Mouse (Mus musculus) MEL (cell line): ENCODE measurements at regions not wholly inside any gene's neighbourhood (a gene's known extent, or its start where the extent isn't known, plus 50 kb on each side); places are given as distances from the start of the nearest gene placed in this dataset.

ENCODE experiments used
- DNase-seq: peaks from one replicate; pipeline ENCODE4 v3.0.0; 2011; ENCODE audit warnings: low read depth, low spot score
- H3K27ac ChIP-seq: 2 replicates; pipeline ENCODE4 v1.5.1; 2012; ENCODE audit warnings: low read depth, mild to moderate bottlenecking, control low read depth, low read length, moderate library complexity; ENCODE audit not compliant: control insufficient read depth
- H3K27me3 ChIP-seq, 2 experiments: fragments of 150-350 bp in 1 of 2; sonication (generic) in 1 of 2; 2 replicates each; pipeline ENCODE4 v1.6.1; 2012; ENCODE audit warnings: low read length in 2 of 2, mild to moderate bottlenecking in 2 of 2, improper control_type of control experiment in 1 of 2, moderate library complexity in 1 of 2; ENCODE audit not compliant: insufficient read depth in 2 of 2, control insufficient read depth in 1 of 2
- H3K36me3 ChIP-seq, 2 experiments: 2 replicates each; pipeline ENCODE4 v1.6.1; 2012 to 2014; ENCODE audit warnings: low read length in 2 of 2, improper control_type of control experiment in 1 of 2, inconsistent platforms in 1 of 2, mild to moderate bottlenecking in 1 of 2; ENCODE audit not compliant: insufficient read depth in 2 of 2, control insufficient read depth in 1 of 2
- H3K4me1 ChIP-seq, 2 experiments: fragments of 150-350 bp in 1 of 2; sonication (generic) in 1 of 2; 2 replicates each; pipeline ENCODE4 v1.6.1; 2012; ENCODE audit warnings: low read length in 2 of 2, improper control_type of control experiment in 1 of 2, mild to moderate bottlenecking in 1 of 2; ENCODE audit not compliant: insufficient read depth in 2 of 2, control insufficient read depth in 1 of 2
- H3K4me3 ChIP-seq, 2 experiments: fragments of 150-350 bp in 1 of 2; sonication (generic) in 1 of 2; 2 replicates each; pipeline ENCODE4 v1.5.1; 2012; ENCODE audit warnings: low read depth in 2 of 2, low read length in 2 of 2, mild to moderate bottlenecking in 2 of 2, moderate library complexity in 2 of 2, control low read depth in 1 of 2, improper control_type of control experiment in 1 of 2; ENCODE audit not compliant: control insufficient read depth in 1 of 2, insufficient read depth in 1 of 2
- H3K79me2 ChIP-seq: 2 replicates; pipeline ENCODE4 v1.6.1; 2012; ENCODE audit warnings: mild to moderate bottlenecking, low read length, moderate library complexity; ENCODE audit not compliant: control insufficient read depth, poor library complexity, insufficient read depth
- H3K9ac ChIP-seq: 2 replicates; pipeline ENCODE4 v1.6.1; 2012; ENCODE audit warnings: low read depth, mild to moderate bottlenecking, control low read depth, low read length, moderate library complexity; ENCODE audit not compliant: control insufficient read depth, poor library complexity, severe bottlenecking
- H3K9me3 ChIP-seq: fragments of 150-350 bp; sonication (generic); replicated peaks from 2 replicates; pipeline ENCODE4 v1.6.1; 2012; ENCODE audit warnings: mild to moderate bottlenecking, low read length, improper control_type of control experiment, moderate library complexity; ENCODE audit not compliant: insufficient read depth
- CHD2 ChIP-seq: IDR thresholded peaks from 2 replicates; pipeline ENCODE4 v1.6.1; 2011; ENCODE audit warnings: low read length, improper control_type of control experiment
- CTCF ChIP-seq, 3 experiments: IDR thresholded peaks in 2 of 3; conservative IDR thresholded peaks in 1 of 3; 2 replicates each; pipeline ENCODE4 v1.5.1; 2011 to 2012; ENCODE audit warnings: low read length in 3 of 3, low read depth in 2 of 3, mild to moderate bottlenecking in 2 of 3, improper control_type of control experiment in 1 of 3, inconsistent platforms in 1 of 3, mixed read lengths in 1 of 3, moderate library complexity in 1 of 3; ENCODE audit not compliant: control insufficient read depth in 1 of 3, insufficient read depth in 1 of 3, poor library complexity in 1 of 3, severe bottlenecking in 1 of 3
- ETS1 ChIP-seq: IDR thresholded peaks from 2 replicates; pipeline ENCODE4 v1.6.1; 2012; ENCODE audit warnings: low read depth, mild to moderate bottlenecking, inconsistent platforms, low read length, improper control_type of control experiment, moderate library complexity
- GABPA ChIP-seq: IDR thresholded peaks from 2 replicates; pipeline ENCODE4 v1.6.1; 2012; ENCODE audit warnings: low read depth, mild to moderate bottlenecking, inconsistent platforms, low read length, improper control_type of control experiment, moderate library complexity
- GATA1 ChIP-seq: IDR thresholded peaks from 2 replicates; pipeline ENCODE4 v1.6.1; 2011; ENCODE audit warnings: low read depth, low read length, improper control_type of control experiment
- JUND ChIP-seq: IDR thresholded peaks from 2 replicates; pipeline ENCODE4 v1.6.1; 2011; ENCODE audit warnings: low read depth, mild to moderate bottlenecking, improper control_type of control experiment, low read length
- KAT2A ChIP-seq: conservative IDR thresholded peaks from 2 replicates; pipeline ENCODE4 v1.6.1; 2012; ENCODE audit warnings: low read depth, low read length, improper control_type of control experiment, inconsistent platforms
- MAFK ChIP-seq: IDR thresholded peaks from 2 replicates; pipeline ENCODE4 v1.6.1; 2011; ENCODE audit warnings: low read depth, mild to moderate bottlenecking, low read length, improper control_type of control experiment, borderline replicate concordance
- MAX ChIP-seq: IDR thresholded peaks from 2 replicates; pipeline ENCODE4 v1.6.1; 2011; ENCODE audit warnings: low read length, improper control_type of control experiment
- MAZ ChIP-seq: IDR thresholded peaks from 2 replicates; pipeline ENCODE4 v1.6.1; 2012; ENCODE audit warnings: low read depth, mild to moderate bottlenecking, inconsistent platforms, low read length, improper control_type of control experiment
- MEF2A ChIP-seq: IDR thresholded peaks from 2 replicates; pipeline ENCODE4 v1.6.1; 2014; ENCODE audit warnings: low read depth, mild to moderate bottlenecking, inconsistent platforms, low read length, improper control_type of control experiment; ENCODE audit not compliant: poor library complexity, insufficient replicate concordance, severe bottlenecking; ENCODE audit errors: extremely low read depth
- MXI1 ChIP-seq: IDR thresholded peaks from 2 replicates; pipeline ENCODE4 v1.6.1; 2011; ENCODE audit warnings: mild to moderate bottlenecking, low read depth, low read length, improper control_type of control experiment
- MYB ChIP-seq: IDR thresholded peaks from 2 replicates; pipeline ENCODE4 v1.6.1; 2011; ENCODE audit warnings: mild to moderate bottlenecking, low read depth, low read length, improper control_type of control experiment
- NRF1 ChIP-seq: IDR thresholded peaks from 2 replicates; pipeline ENCODE4 v1.6.1; 2014; ENCODE audit warnings: low read depth, mild to moderate bottlenecking, inconsistent platforms, low read length, improper control_type of control experiment, moderate library complexity; ENCODE audit not compliant: poor library complexity, insufficient read depth, severe bottlenecking
- POLR2AphosphoS5 ChIP-seq: IDR thresholded peaks from 2 replicates; pipeline ENCODE4 v1.6.1; 2012; ENCODE audit warnings: low read depth, borderline replicate concordance, mild to moderate bottlenecking, inconsistent platforms, low read length, moderate library complexity, mixed read lengths
- RAD21 ChIP-seq: IDR thresholded peaks from 2 replicates; pipeline ENCODE4 v1.6.1; 2011; ENCODE audit warnings: mild to moderate bottlenecking, low read depth, low read length, improper control_type of control experiment
- RCOR1 ChIP-seq: IDR thresholded peaks from 2 replicates; pipeline ENCODE4 v1.6.1; 2012; ENCODE audit warnings: low read depth, mild to moderate bottlenecking, inconsistent platforms, low read length, improper control_type of control experiment
- SIN3A ChIP-seq: IDR thresholded peaks from 2 replicates; pipeline ENCODE4 v1.6.1; 2012; ENCODE audit warnings: low read length, improper control_type of control experiment, inconsistent platforms
- SMC3 ChIP-seq: IDR thresholded peaks from 2 replicates; pipeline ENCODE4 v1.6.1; 2011; ENCODE audit warnings: low read depth, low read length, improper control_type of control experiment
- TAL1 ChIP-seq: IDR thresholded peaks from 2 replicates; pipeline ENCODE4 v1.6.1; 2012; ENCODE audit warnings: mild to moderate bottlenecking, inconsistent platforms, low read length, moderate library complexity, mixed read lengths
- TBP ChIP-seq: IDR thresholded peaks from 2 replicates; pipeline ENCODE4 v1.8.0; 2011; ENCODE audit warnings: low read depth, low read length, improper control_type of control experiment
- USF1 ChIP-seq: IDR thresholded peaks from 2 replicates; pipeline ENCODE4 v1.6.1; 2014; ENCODE audit warnings: low read depth, mild to moderate bottlenecking, inconsistent platforms, low read length, improper control_type of control experiment, moderate library complexity
- USF2 ChIP-seq, 2 experiments: IDR thresholded peaks; 2 replicates each; pipeline ENCODE4 v1.6.1; 2011 to 2012; ENCODE audit warnings: improper control_type of control experiment in 2 of 2, low read length in 2 of 2, borderline replicate concordance in 1 of 2, inconsistent platforms in 1 of 2, low read depth in 1 of 2, mild to moderate bottlenecking in 1 of 2; ENCODE audit not compliant: insufficient read depth in 1 of 2
- ZC3H11A ChIP-seq: IDR thresholded peaks from 2 replicates; pipeline ENCODE4 v1.6.1; 2012; ENCODE audit warnings: low read depth, mild to moderate bottlenecking, inconsistent platforms, low read length, improper control_type of control experiment
- ZKSCAN1 ChIP-seq: IDR thresholded peaks from 2 replicates; pipeline ENCODE4 v1.6.1; 2012; ENCODE audit warnings: low read depth, mild to moderate bottlenecking, inconsistent platforms, low read length, improper control_type of control experiment, moderate library complexity
- ZMIZ1 ChIP-seq: IDR thresholded peaks from 2 replicates; pipeline ENCODE4 v1.6.1; 2012; ENCODE audit warnings: low read depth, mild to moderate bottlenecking, inconsistent platforms, low read length, improper control_type of control experiment, moderate library complexity

DNA sequence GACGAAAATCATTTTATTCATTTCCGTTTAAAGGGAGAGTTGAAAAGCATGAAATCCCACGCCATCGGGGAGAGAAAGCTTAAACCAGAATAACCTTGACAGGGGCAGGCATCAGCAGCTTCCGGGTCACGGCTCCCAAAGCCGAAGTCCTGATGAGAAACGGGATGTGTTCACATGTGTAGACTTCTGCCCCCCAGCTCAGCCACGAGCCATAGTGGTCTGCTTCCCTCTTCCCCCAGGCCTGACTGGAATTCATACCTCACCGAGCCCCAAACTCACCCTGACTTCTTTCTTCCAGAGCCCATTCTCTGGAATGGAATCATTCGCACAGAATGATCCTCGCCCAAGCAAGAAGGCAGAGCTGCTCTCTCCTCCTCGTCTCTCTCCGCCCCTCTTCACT, 404.2 kb upstream of the Gm6657 start:
- TF ChIP-seq MAZ (no peak), ZC3H11A (no peak), TAL1 (no peak), MYB (no peak), MXI1 (no peak), JUND (no peak), GABPA (no peak), ETS1 (no peak), RCOR1 (no peak), ZKSCAN1 (no peak), MEF2A (no peak), CHD2 (no peak), SMC3 (no peak), CTCF (IDR thresholded peaks at IDR 0.05 in 2 of 3, conservative IDR thresholded peaks at IDR 0.05 in 1 of 3; ENCODE audit: control insufficient read depth in 1 of 3, insufficient read depth in 1 of 3, low read depth in 2 of 3, low read length in 3 of 3, poor library complexity in 1 of 3, severe bottlenecking in 1 of 3) (no peak), POLR2AphosphoS5 (no peak), RAD21 (no peak), NRF1 (no peak)
- H3K9ac ChIP-seq = no peak overlapping the region
- H3K27ac ChIP-seq = no peak overlapping the region
- no peaks in the 10 kb centered on the region for H3K36me3 ChIP-seq
- no peaks in the 10 kb centered on the region for H3K9me3 ChIP-seq
- H3K4me1 ChIP-seq = no peaks in the 10 kb centered on the region
- H3K27me3 ChIP-seq = no peaks in the 10 kb centered on the region
- no peak overlapping the region for H3K4me3 ChIP-seq
- H3K79me2 ChIP-seq = no peaks in the 10 kb centered on the region
- DNase-seq = no peak

- no peaks in the 10 kb centered on the region for H3K27me3 ChIP-seq
- H3K27ac ChIP-seq = no peak overlapping the region
- DNase-seq = peak; percentile 14
- no peaks in the 10 kb centered on the region for H3K4me1 ChIP-seq
- TF ChIP-seq GATA1 (no peak), USF2 (IDR thresholded peaks at IDR 0.05; ENCODE audit: borderline replicate concordance in 1 of 2, insufficient read depth in 1 of 2, low read depth in 1 of 2, low read length in 2 of 2) (no peak), MAFK (no peak), JUND (no peak), USF1 (no peak), SIN3A (no peak), ZC3H11A (no peak), ZMIZ1 (no peak), KAT2A (no peak), MAX (no peak), TBP (no peak), GABPA (no peak), ETS1 (no peak)
- no peak overlapping the region for H3K9ac ChIP-seq
- H3K4me3 ChIP-seq = peak overlapping the region; percentile 32 to 33
- H3K9me3 ChIP-seq = no peaks in the 10 kb centered on the region
- H3K79me2 ChIP-seq = no peaks in the 10 kb centered on the region
- no peaks in the 10 kb centered on the region for H3K36me3 ChIP-seq
Observed at GRCm38 (mm10) chr12:77790891-77791672, 403.0 kb upstream of the Gm6657 start.
